Mouse (Mus musculus) limb, embryonic 12.5 days (tissue): ENCODE data around the gene Sox5. TPM values are rescaled to one million over a fixed set of nuclear protein-coding genes. Genes with fewer than 3 reads are reported as not detected.

ENCODE experiments used
- ATAC-seq: fragments of 200-750 bp; cut with Nextera tagmentation; 2 replicates; pipeline ENCODE4 v1.8.0; 2017; ENCODE audit warnings: low read depth, moderate TSS enrichment; ENCODE audit not compliant: insufficient number of reproducible peaks, insufficient read depth, low FRiP score, low TSS enrichment
- H3K27ac ChIP-seq: fragments of 300-500 bp; sonication (generic); 2 replicates; pipeline ENCODE4 v1.5.1; 2016; ENCODE audit warnings: mild to moderate bottlenecking, moderate library complexity
- H3K27me3 ChIP-seq: fragments of 300-500 bp; sonication (generic); 2 replicates; pipeline ENCODE4 v1.6.1; 2016; ENCODE audit warnings: mild to moderate bottlenecking, moderate library complexity
- H3K36me3 ChIP-seq: fragments of 300-500 bp; sonication (generic); 2 replicates; pipeline ENCODE4 v1.6.1; 2016; ENCODE audit warnings: mild to moderate bottlenecking, moderate library complexity
- H3K4me1 ChIP-seq: fragments of 300-500 bp; sonication (generic); replicated peaks from 2 replicates; pipeline ENCODE4 v1.6.1; 2016
- H3K4me2 ChIP-seq: fragments of 300-500 bp; sonication (generic); 2 replicates; pipeline ENCODE4 v1.6.1; 2016; ENCODE audit warnings: mild to moderate bottlenecking, moderate library complexity
- H3K4me3 ChIP-seq: fragments of 300-500 bp; sonication (generic); replicated peaks from 2 replicates; pipeline ENCODE4 v1.5.1; 2016; ENCODE audit warnings: mild to moderate bottlenecking
- H3K9ac ChIP-seq: fragments of 300-500 bp; sonication (generic); replicated peaks from 2 replicates; pipeline ENCODE4 v1.6.1; 2016; ENCODE audit warnings: mild to moderate bottlenecking, moderate library complexity
- H3K9me3 ChIP-seq: fragments of 300-500 bp; sonication (generic); 2 replicates; pipeline ENCODE4 v1.6.1; 2016; ENCODE audit warnings: mild to moderate bottlenecking, moderate library complexity
- WGBS: fragments of 180-500 bp; shearing (Covaris S2); methylation state at CpG from one replicate; pipeline ENCODE4 v1.1.7; 2016; 5-methylcytosine and 5-hydroxymethylcytosine counted together
- polyA plus RNA-seq: library from polyadenylated mRNA; unstranded; fragments of >200 nt; fragmentation: Nextera tagmentation; extraction: Ambion mirVana; gene quantifications from 2 replicates; pipeline ENCODE4 v1.2.1, GENCODE M21; 2016

Gene Sox5
- polyA plus RNA-seq, 1 experiment from 2014 or later, result 96.1 TPM

DNA sequence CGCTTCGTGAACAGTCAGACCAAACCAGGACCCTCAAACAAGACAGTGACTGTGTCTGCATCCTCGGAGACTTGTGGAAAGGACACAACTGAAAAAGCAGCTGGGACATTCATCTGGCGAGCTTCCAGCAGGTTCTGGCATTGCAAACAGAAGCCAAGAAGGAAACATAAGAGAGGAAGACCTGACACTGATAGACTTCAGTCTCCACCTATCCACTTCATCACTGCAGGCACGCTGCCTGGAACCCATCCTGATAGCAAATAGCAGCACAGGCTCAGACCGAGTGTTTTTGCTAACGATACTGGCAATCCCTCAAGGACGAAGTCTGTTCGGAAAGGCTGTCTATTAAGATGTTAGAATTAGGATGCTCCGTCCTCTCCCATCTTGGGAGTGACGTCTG lies 438.4 kb downstream of the Sox5 start:
- H3K4me1 ChIP-seq, result no peaks in the 10 kb centered on the region
- H3K27me3 ChIP-seq, result no peaks in the 10 kb centered on the region
- no peak overlapping the region for H3K9ac ChIP-seq
- H3K9me3 ChIP-seq, result 0 out of 2 replicates have a peak, but pooled peaks cover 4% of the 10 kb centered on the region
- ATAC-seq, result no peak
- 78% methylated on average over 11 of the region's 11 CpGs for WGBS
- H3K4me2 ChIP-seq, result no peak overlapping the region
- H3K36me3 ChIP-seq, result no peaks in the 10 kb centered on the region
- no peak overlapping the region for H3K4me3 ChIP-seq
- no peak overlapping the region for H3K27ac ChIP-seq

DNA sequence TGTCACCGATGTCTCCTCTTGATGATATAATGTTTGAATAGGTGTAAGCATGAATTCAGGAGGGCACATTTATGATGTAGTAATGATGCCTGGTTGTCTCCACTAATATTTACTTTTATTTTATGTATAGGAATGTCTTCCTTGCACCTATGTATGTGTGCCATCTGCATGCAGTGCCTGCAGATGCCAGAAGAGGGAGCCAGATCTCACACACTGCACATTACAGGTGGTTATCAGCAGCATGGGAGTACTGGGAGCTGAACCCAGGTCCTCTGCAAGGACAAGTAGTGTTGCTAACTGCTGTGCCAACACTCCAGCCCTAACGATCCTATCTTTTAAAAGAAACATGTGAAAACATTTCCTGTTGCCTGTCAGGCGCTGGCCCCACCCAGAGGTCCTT lies 442.2 kb downstream of the Sox5 start:
- Histone ChIP-seq H3K4me3 (no peak overlapping the region), H3K27ac (no peak overlapping the region), H3K27me3 (no peaks in the 10 kb centered on the region), H3K4me1 (no peaks in the 10 kb centered on the region), H3K9ac (no peak overlapping the region), H3K36me3 (no peaks in the 10 kb centered on the region), H3K9me3 (0 out of 2 replicates have a peak, but pooled peaks cover 4% of the 10 kb centered on the region), H3K4me2 (no peak overlapping the region)
- WGBS, result 99% methylated on average over 3 of the region's 3 CpGs
- ATAC-seq, result no peak

DNA sequence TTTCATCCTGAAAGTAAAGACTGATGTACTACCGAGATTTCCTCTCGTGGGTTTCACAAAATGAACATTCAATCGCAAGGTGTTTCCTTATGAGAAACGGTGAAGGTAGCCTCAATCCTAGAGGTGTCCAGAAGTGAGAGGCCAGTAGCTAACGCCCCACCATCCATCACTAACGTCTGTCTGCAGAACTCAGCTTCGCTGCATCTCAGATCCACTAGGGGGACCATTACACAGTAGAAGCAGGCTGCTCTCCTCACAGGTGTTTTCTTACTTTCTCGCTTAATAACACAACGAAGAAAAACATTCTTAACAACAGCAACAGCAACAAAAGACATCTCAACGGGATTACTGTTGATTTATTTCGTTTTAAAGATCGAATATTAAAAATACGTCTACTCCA lies 442.8 kb downstream of the Sox5 start:
- ATAC-seq, result no peak
- 0 out of 2 replicates have a peak, but pooled peaks cover 4% of the 10 kb centered on the region for H3K9me3 ChIP-seq
- H3K27ac ChIP-seq, result no peak overlapping the region
- H3K36me3 ChIP-seq, result no peaks in the 10 kb centered on the region
- no peak overlapping the region for H3K4me2 ChIP-seq
- H3K4me1 ChIP-seq, result no peaks in the 10 kb centered on the region
- 70% methylated on average over 13 of the region's 13 CpGs for WGBS
- no peak overlapping the region for H3K9ac ChIP-seq
- no peaks in the 10 kb centered on the region for H3K27me3 ChIP-seq
- no peak overlapping the region for H3K4me3 ChIP-seq

DNA sequence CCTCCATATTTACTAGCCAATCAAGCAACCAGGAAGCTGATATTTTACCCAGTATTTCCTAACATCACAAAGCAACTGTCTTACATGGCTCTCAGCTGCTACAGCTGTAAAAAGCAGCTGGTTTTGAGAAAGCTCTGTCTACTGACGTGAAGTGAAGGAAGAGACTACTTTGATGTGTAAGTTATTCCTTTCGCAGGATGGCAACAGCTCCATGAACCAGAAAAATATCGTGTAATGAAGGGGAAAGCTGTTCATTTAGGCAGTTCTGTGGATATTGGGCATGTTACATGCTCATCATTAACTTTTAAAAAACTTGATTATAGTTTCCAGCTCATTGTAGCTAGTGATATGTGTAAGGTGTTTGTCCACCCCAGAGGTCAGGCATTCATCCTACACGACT lies 443.6 kb downstream of the Sox5 start:
- 78% methylated on average over 4 of the region's 4 CpGs for WGBS
- H3K27ac ChIP-seq, result no peak overlapping the region
- 0 out of 2 replicates have a peak, but pooled peaks cover 4% of the 10 kb centered on the region for H3K9me3 ChIP-seq

DNA sequence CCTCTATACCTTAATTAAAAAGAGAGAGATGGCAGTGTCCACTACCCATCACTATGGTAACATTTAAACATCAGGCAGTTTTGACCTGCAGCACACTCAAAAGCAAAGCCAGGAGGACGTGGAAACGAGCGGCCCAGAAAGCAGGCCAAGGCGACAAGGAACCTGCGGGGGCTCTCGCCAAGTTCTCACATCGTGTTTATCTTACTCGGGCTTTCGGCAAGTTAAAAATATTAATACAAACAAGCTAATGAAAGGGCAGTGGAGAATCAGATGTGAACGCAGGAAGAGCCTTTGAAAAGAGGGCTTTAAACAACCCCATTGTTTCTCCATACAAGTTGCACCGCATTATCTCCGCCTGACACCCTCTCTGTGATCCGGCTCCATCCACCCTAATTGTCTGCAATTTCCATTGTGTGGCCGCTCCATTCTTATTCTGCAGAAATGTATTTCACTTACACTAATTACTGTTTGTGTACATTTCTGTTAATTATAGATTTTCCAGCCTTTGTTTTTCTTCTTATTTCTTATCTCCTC lies 444.3 kb downstream of the Sox5 start:
- WGBS, result 68% methylated on average over 14 of the region's 14 CpGs
- Histone ChIP-seq H3K9ac (no peak overlapping the region), H3K36me3 (no peaks in the 10 kb centered on the region), H3K27ac (no peak overlapping the region), H3K27me3 (no peaks in the 10 kb centered on the region), H3K9me3 (0 out of 2 replicates have a peak, but pooled peaks cover 4% of the 10 kb centered on the region), H3K4me2 (no peak overlapping the region), H3K4me3 (no peak overlapping the region), H3K4me1 (no peaks in the 10 kb centered on the region)
- ATAC-seq, result no peak

More for the DNA sequence above, 443.6 kb downstream of the Sox5 start:
- H3K4me1 ChIP-seq, result no peaks in the 10 kb centered on the region
- no peak overlapping the region for H3K9ac ChIP-seq
- no peak overlapping the region for H3K4me2 ChIP-seq
- no peak overlapping the region for H3K4me3 ChIP-seq
- H3K36me3 ChIP-seq, result no peaks in the 10 kb centered on the region
- ATAC-seq, result no peak
- H3K27me3 ChIP-seq, result no peaks in the 10 kb centered on the region

DNA sequence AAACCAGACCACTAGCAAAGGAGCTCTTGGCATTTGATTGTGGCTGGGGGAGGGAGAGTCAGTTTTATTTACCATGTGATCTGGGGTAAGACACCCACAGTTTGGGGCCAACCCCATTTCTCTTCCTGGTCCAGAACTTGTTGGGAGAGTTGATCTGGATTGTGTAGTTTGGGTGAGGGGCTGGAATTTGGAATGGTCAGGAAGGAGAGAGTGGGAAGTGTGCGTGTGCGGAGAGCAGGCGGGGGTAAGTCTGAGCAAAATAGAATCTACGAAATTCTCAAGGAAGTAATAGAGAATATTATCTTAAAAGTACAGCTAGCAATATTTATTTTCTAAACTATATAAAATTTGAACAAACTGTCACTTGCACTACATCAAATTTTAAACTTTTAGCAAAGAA lies 445.0 kb downstream of the Sox5 start:
- 92% methylated on average over 4 of the region's 4 CpGs for WGBS
- no peak overlapping the region for H3K27ac ChIP-seq
- no peak overlapping the region for H3K4me2 ChIP-seq
- H3K36me3 ChIP-seq, result no peaks in the 10 kb centered on the region
- H3K4me3 ChIP-seq, result no peak overlapping the region
- H3K27me3 ChIP-seq, result no peaks in the 10 kb centered on the region
- no peaks in the 10 kb centered on the region for H3K4me1 ChIP-seq
- 0 out of 2 replicates have a peak, but pooled peaks cover 4% of the 10 kb centered on the region for H3K9me3 ChIP-seq
- ATAC-seq, result no peak
- no peak overlapping the region for H3K9ac ChIP-seq

DNA sequence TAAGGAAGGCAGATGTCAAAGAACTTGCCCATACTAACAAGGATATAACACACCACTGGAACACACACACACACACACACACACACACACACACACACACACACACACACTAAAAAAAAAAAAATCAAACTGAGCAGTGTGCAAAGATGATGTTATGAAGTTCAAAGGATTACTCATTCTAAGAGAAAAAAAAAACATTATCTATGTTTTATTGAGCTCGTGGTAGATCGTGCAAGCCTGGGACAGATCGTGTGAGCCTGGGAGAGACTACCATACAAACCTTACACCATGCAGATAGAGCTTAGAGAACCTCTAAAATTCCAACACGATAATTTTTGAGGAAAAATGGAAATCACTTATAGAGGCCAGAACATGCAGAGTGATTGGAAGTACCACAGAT lies 448.6 kb downstream of the Sox5 start:
- H3K27ac ChIP-seq, result no peak overlapping the region
- H3K27me3 ChIP-seq, result no peaks in the 10 kb centered on the region
- no peak for ATAC-seq
- no peaks in the 10 kb centered on the region for H3K9me3 ChIP-seq
- WGBS, result 94% methylated on average over 4 of the region's 4 CpGs
- H3K4me1 ChIP-seq, result no peaks in the 10 kb centered on the region
- no peaks in the 10 kb centered on the region for H3K36me3 ChIP-seq
- no peak overlapping the region for H3K4me3 ChIP-seq
- no peak overlapping the region for H3K4me2 ChIP-seq
- H3K9ac ChIP-seq, result no peak overlapping the region

DNA sequence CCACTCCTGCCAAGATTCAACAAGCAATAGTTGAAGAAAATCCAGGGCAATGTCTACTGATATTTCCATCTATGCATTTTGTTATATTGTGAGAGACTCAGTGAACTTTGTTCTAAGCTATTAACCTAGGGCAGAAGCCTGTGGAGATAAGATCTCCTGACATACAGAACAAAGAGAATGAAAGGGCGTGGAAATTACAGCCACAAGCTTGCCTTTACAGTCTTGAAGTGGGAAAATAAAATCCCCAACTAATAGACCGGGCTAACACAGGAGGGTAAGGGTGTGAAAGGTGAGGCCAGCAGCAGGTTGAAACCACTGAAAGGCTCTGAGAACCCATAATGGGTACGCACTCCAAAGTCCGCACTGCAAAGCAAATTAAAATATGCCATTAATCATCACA lies 449.8 kb downstream of the Sox5 start:
- Histone ChIP-seq H3K4me3 (no peak overlapping the region), H3K27me3 (no peaks in the 10 kb centered on the region), H3K36me3 (no peaks in the 10 kb centered on the region), H3K4me2 (no peak overlapping the region), H3K9me3 (no peaks in the 10 kb centered on the region), H3K27ac (no peak overlapping the region), H3K4me1 (peaks cover 5% of the 10 kb centered on the region; the same call in 1 of the 2 replicates), H3K9ac (no peak overlapping the region)
- 80% methylated on average over 4 of the region's 4 CpGs for WGBS
- no peak for ATAC-seq

DNA sequence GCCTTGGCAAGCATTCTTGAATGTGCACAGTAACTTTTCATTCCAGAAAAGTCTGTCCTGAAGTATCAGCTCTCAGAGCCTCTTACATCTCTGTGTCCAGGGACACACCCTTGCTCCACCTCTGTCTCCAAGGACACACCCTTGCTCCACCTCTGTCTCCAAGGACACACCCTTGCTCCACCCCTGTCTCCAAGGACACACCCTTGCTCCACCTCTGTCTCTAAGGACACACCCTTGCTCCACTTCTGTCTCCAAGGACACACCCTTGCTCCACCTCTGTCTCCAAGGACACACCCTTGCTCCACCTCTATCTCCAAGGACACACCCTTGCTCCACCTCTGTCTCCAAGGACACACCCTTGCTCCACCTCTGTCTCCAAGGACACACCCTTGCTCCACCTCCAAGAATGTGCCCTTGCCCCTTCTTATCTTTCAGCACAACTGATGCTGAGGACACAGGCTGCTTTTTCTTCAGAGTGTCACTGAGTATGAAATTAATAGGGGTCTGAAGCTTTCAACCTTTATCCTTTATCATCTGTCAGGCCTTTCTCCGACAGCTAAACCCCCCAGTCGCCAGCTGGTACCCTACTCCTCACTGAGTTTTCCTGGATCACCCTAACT lies 452.4 kb downstream of the Sox5 start:
- no peak for ATAC-seq
- H3K9ac ChIP-seq, result no peak overlapping the region
- no peaks in the 10 kb centered on the region for H3K27me3 ChIP-seq
- peaks cover 13% of the 10 kb centered on the region for H3K4me1 ChIP-seq
- no peaks in the 10 kb centered on the region for H3K9me3 ChIP-seq
- H3K4me3 ChIP-seq, result no peak overlapping the region
- 73% methylated on average over 2 of the region's 2 CpGs for WGBS
- H3K27ac ChIP-seq, result no peak overlapping the region
- no peaks in the 10 kb centered on the region for H3K36me3 ChIP-seq
- H3K4me2 ChIP-seq, result no peak overlapping the region

DNA sequence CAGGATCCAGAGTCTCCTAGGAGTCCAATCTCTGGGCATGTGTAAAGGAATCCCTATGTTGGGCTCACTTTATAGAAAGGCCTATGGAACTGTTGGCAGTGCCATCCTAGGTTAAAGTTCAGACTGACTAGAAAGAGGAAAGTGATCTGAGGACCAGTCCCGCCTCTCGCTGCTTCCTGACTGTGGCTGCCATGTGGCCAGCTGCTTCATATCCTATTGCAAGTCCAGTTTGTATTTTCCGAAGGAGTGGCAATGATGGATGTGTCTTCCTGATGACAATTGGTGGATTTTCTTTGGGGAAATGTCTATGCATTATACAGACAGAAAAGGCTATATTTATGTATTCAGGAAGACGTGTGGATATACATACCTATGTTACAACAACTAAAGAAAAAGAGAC lies 453.0 kb downstream of the Sox5 start:
- WGBS, result 87% methylated on average over 4 of the region's 4 CpGs
- no peak overlapping the region for H3K9ac ChIP-seq
- no peaks in the 10 kb centered on the region for H3K9me3 ChIP-seq
- H3K4me3 ChIP-seq, result no peak overlapping the region
- ATAC-seq, result no peak
- H3K36me3 ChIP-seq, result no peaks in the 10 kb centered on the region
- peaks cover 13% of the 10 kb centered on the region for H3K4me1 ChIP-seq
- H3K27me3 ChIP-seq, result no peaks in the 10 kb centered on the region
- H3K4me2 ChIP-seq, result no peak overlapping the region
- H3K27ac ChIP-seq, result no peak overlapping the region

DNA sequence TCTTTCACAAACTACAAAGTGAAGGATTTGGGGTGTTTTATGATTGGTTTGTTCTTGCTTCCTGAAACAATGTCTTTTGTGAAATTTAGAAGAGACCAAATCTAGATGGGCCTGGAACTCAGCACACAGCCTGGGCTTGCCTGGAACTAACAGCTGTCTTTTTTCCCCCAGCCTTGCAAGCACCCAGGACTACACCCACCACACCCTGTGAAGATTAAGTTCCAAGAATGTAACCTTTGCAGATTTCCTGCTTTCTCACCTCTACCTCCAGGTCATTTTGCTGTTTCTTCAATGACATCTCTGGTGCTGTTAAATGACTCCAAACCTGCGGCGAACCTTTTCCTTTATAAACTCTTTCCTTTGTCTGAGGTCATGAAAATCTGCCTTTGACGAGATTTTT lies 455.0 kb downstream of the Sox5 start:
- Histone ChIP-seq H3K27ac (no peak overlapping the region), H3K4me3 (no peak overlapping the region), H3K9ac (no peak overlapping the region), H3K4me1 (peaks cover 13% of the 10 kb centered on the region), H3K36me3 (no peaks in the 10 kb centered on the region), H3K4me2 (no peak overlapping the region), H3K9me3 (no peaks in the 10 kb centered on the region), H3K27me3 (no peaks in the 10 kb centered on the region)
- no peak for ATAC-seq
- 45% methylated on average over 3 of the region's 3 CpGs for WGBS

DNA sequence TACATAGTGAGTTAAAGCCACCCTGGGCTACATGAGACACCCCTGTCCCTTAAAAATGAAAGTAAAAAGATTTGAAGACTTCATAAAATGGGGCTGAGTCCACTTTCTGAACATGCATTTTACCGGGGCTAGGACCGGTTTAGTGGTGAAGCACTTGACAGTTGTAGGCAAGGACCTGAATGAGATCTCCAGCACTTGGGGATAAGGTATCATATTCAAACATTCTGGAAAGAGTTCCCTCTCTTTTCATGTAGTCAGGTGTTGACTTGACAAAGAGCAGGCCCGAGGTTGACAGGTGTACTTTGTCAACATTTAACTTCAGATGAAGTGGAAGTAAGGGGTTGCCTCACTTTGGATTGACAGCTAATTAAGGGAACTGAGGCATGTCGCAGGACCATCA lies 458.4 kb downstream of the Sox5 start:
- Histone ChIP-seq H3K27ac (no peak overlapping the region), H3K4me2 (no peak overlapping the region), H3K4me1 (peaks cover 21% of the 10 kb centered on the region), H3K4me3 (no peak overlapping the region), H3K27me3 (no peaks in the 10 kb centered on the region), H3K36me3 (no peaks in the 10 kb centered on the region), H3K9me3 (no peaks in the 10 kb centered on the region), H3K9ac (no peak overlapping the region)
- 78% methylated on average over 4 of the region's 4 CpGs for WGBS
- ATAC-seq, result no peak
